Mouse (Mus musculus) G1E (cell line): Measurements from ENCODE around the gene Slc20a1. TPM values are rescaled to one million over a fixed set of nuclear protein-coding genes. Genes with fewer than 3 reads are reported as not detected.

Source experiments
- ATAC-seq: 2 replicates; pipeline ENCODE4 v1.8.0; 2016; ENCODE audit warnings: mild to moderate bottlenecking; ENCODE audit not compliant: insufficient number of reproducible peaks, poor library complexity, low FRiP score, severe bottlenecking; ENCODE audit errors: extremely low read depth
- DNase-seq: peaks from one replicate; pipeline ENCODE4 v3.0.0; 2012; ENCODE audit warnings: low spot score
- H3K27me3 ChIP-seq: 2 replicates; pipeline ENCODE4 v1.6.1; 2012; ENCODE audit warnings: mild to moderate bottlenecking, low read length, inconsistent platforms; ENCODE audit not compliant: insufficient read depth
- H3K36me3 ChIP-seq: replicated peaks from 2 replicates; pipeline ENCODE3; 2012; ENCODE audit warnings: mild to moderate bottlenecking, inconsistent platforms
- H3K4me1 ChIP-seq: 2 replicates; pipeline ENCODE4 v1.6.1; 2012; ENCODE audit warnings: low read depth, low read length, inconsistent platforms, mixed read lengths; ENCODE audit not compliant: insufficient read depth
- H3K4me3 ChIP-seq: 2 replicates; pipeline ENCODE4 v1.5.1; 2012; ENCODE audit warnings: low read depth, mild to moderate bottlenecking, inconsistent platforms, low read length, moderate library complexity, mixed read lengths
- H3K9me3 ChIP-seq: replicated peaks from 2 replicates; pipeline ENCODE4 v1.6.1; 2012; ENCODE audit warnings: inconsistent platforms
- CTCF ChIP-seq: IDR thresholded peaks from 2 replicates; pipeline ENCODE4 v1.5.1; 2012; ENCODE audit warnings: low read depth, low read length, inconsistent platforms, mixed read lengths
- GATA1 ChIP-seq: IDR thresholded peaks from 2 replicates; pipeline ENCODE4 v1.6.1; 2012; ENCODE audit warnings: borderline replicate concordance, low read length, inconsistent platforms, mixed read lengths
- GATA2 ChIP-seq: IDR thresholded peaks from 2 replicates; pipeline ENCODE4 v1.6.1; 2012; ENCODE audit warnings: low read depth, low read length, inconsistent platforms, borderline replicate concordance
- POLR2AphosphoS5 ChIP-seq: IDR thresholded peaks from 2 replicates; pipeline ENCODE4 v1.6.1; 2012; ENCODE audit warnings: low read depth, low read length, inconsistent platforms; ENCODE audit not compliant: insufficient replicate concordance
- TAL1 ChIP-seq: conservative IDR thresholded peaks from 2 replicates; pipeline ENCODE4 v1.6.1; 2012; ENCODE audit warnings: low read depth, low read length, inconsistent platforms, mixed read lengths
- polyA plus RNA-seq: library from polyadenylated mRNA; stranded (reverse); fragments of >175 nt; gene quantifications from 2 replicates; pipeline ENCODE4 v1.2.3, GENCODE M21; 2012
- total RNA-seq, 2 experiments: library from RNA; stranded (forward) in 1 of 2; stranded (reverse) in 1 of 2; fragments of 200-1000 nt in 1 of 2; fragments of >200 nt in 1 of 2; fragmentation: Nextera tagmentation in 1 of 2; gene quantifications; 2 replicates each; pipeline ENCODE4 v1.2.3; 2014 to 2017

The Slc20a1 gene
- total and polyA plus RNA-seq, 3 experiments = 31.6 to 88.4 (median 47.7) TPM

GRCm38 (mm10) chr2:129211957-129212356 is 13.4 kb downstream of the Slc20a1 start:
- DNase-seq (no peak), ATAC-seq (no peak)
- TF ChIP-seq POLR2AphosphoS5 (no peak), TAL1 (no peak), CTCF (no peak), GATA1 (no peak), GATA2 (no peak)
- peaks cover 86% of the 10 kb centered on the region for H3K4me1 ChIP-seq
- peaks cover 65% of the 10 kb centered on the region for H3K36me3 ChIP-seq
- H3K4me3 ChIP-seq = no peak overlapping the region
- H3K27me3 ChIP-seq = no peaks in the 10 kb centered on the region
- no peaks in the 10 kb centered on the region for H3K9me3 ChIP-seq

GRCm38 (mm10) chr2:129212566-129212965 is 14.0 kb downstream of the Slc20a1 start:
- no peak for TF ChIP-seq POLR2AphosphoS5
- TF ChIP-seq GATA1 = no peak
- TF ChIP-seq TAL1 = no peak
- no peak for TF ChIP-seq GATA2
- no peak for TF ChIP-seq CTCF
- no peak for DNase-seq
- Histone ChIP-seq H3K9me3 (no peaks in the 10 kb centered on the region), H3K27me3 (no peaks in the 10 kb centered on the region), H3K36me3 (peaks cover 58% of the 10 kb centered on the region), H3K4me1 (peaks cover 80% of the 10 kb centered on the region), H3K4me3 (no peak overlapping the region)
- no peak for ATAC-seq

GRCm38 (mm10) chr2:129214774-129215173 is 16.2 kb downstream of the Slc20a1 start:
- DNase-seq (peak; percentile 59), ATAC-seq (peak; percentile 76)
- H3K9me3 ChIP-seq = no peaks in the 10 kb centered on the region
- no peaks in the 10 kb centered on the region for H3K27me3 ChIP-seq
- no peak overlapping the region for H3K4me3 ChIP-seq
- H3K36me3 ChIP-seq = peaks cover 36% of the 10 kb centered on the region
- H3K4me1 ChIP-seq = peaks cover 63% of the 10 kb centered on the region
- TF ChIP-seq CTCF (no peak), GATA1 (no peak), POLR2AphosphoS5 (no peak), GATA2 (no peak), TAL1 (peak; percentile 56)

GRCm38 (mm10) chr2:129217612-129218185 is 19.1 kb downstream of the Slc20a1 start:
- H3K4me1 ChIP-seq = peaks cover 50% of the 10 kb centered on the region
- ATAC-seq = no peak

GRCm38 (mm10) chr2:129218537-129219105 is 20.1 kb downstream of the Slc20a1 start:
- no peak for DNase-seq
- ATAC-seq = no peak
- Histone ChIP-seq H3K4me1 (peaks cover 45% of the 10 kb centered on the region), H3K27me3 (no peaks in the 10 kb centered on the region; the same call in 1 of the 2 replicates), H3K36me3 (peaks cover 3% of the 10 kb centered on the region), H3K9me3 (no peaks in the 10 kb centered on the region), H3K4me3 (no peak overlapping the region)
- TF ChIP-seq GATA2 = no peak
- no peak for TF ChIP-seq TAL1
- no peak for TF ChIP-seq POLR2AphosphoS5
- TF ChIP-seq GATA1 = no peak
- no peak for TF ChIP-seq CTCF

More at GRCm38 (mm10) chr2:129217612-129218185, 19.1 kb downstream of the Slc20a1 start:
- TF ChIP-seq CTCF = no peak
- no peak for TF ChIP-seq TAL1
- TF ChIP-seq GATA1 = no peak
- no peak for TF ChIP-seq GATA2
- TF ChIP-seq POLR2AphosphoS5 = no peak
- H3K27me3 ChIP-seq = no peaks in the 10 kb centered on the region; the same call in 1 of the 2 replicates
- DNase-seq = no peak
- peaks cover 7% of the 10 kb centered on the region for H3K36me3 ChIP-seq
- no peak overlapping the region for H3K4me3 ChIP-seq
- no peaks in the 10 kb centered on the region for H3K9me3 ChIP-seq

- Histone ChIP-seq H3K9me3 (no peaks in the 10 kb centered on the region), H3K4me1 (peaks cover 42% of the 10 kb centered on the region), H3K27me3 (no peaks in the 10 kb centered on the region; the same call in 1 of the 2 replicates), H3K36me3 (no peaks in the 10 kb centered on the region), H3K4me3 (no peak overlapping the region)
- DNase-seq = no peak
- TF ChIP-seq GATA1 = no peak
- TF ChIP-seq TAL1 = no peak
- no peak for TF ChIP-seq GATA2
- TF ChIP-seq POLR2AphosphoS5 = no peak
- TF ChIP-seq CTCF = no peak
- no peak for ATAC-seq
These were observed 22.6 kb downstream of the Slc20a1 start for GRCm38 (mm10) chr2:129221097-129221632.
